Mouse (Mus musculus): ENCODE data around the gene Gpc3. TPM values are rescaled to one million over a fixed set of nuclear protein-coding genes. Genes with fewer than 3 reads are reported as not detected.

The Gpc3 gene
- total RNA-seq (2021): 1 to 10 TPM; 7.1 to 9.3 TPM
- long read RNA-seq, experiment 1, transcript Gpc3-201 (8 exons, 2,216 nt): major isoform, 5 of 6 reads
- long read RNA-seq, experiment 1, partial matches to known transcripts: 0 of 6 reads
- long read RNA-seq, experiment 1, other reads (novel, unspliced or antisense): 1 of 6 reads
- long read RNA-seq, experiment 2, transcript Gpc3-201 (8 exons, 2,216 nt): major isoform, 7 of 7 reads
- long read RNA-seq, experiment 2, partial matches to known transcripts: 0 of 7 reads
- long read RNA-seq, experiment 2, other reads (novel, unspliced or antisense): 0 of 7 reads

DNA sequence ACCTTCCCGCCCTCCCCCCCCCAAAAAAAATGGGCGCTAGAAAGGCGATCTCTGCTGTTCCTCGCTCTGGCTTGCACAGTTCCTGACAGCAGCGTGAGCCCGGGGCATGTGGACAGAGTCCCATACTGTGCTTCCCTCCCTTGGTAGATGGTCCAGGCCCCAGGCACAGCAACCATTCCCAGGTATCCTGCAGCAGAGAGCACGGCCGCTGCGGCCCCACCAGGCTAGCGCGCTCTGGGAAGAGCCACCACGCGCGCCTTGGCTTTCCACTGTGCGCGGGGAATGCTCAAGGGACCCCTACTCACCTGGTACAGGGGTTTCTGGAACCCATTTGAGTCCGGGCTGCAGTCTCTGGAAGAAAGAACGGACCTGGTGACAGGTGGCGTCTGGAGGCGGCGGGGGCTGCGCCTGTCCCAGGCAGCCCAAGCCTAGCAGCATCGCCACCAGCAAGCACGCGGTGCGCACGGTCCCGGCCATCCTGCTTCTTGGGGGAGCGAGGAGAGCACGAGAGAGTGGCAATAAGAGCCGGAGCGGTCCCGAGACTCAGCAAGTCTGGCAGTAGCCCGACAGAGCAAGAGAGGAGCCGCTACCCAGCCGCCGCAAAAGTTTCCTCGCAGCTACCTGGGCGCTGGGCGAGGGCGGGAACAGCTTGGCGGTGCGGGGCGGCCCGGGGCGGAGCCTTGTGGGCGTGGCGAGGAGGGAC lies at the start of gene Gpc3:
Gene Gpc3 (minus strand): TSS at position 623 of the 703 bp plus-strand sequence.
- DNase-seq (ENCODE audit: low spot score in 2 of 2): no peak

DNA sequence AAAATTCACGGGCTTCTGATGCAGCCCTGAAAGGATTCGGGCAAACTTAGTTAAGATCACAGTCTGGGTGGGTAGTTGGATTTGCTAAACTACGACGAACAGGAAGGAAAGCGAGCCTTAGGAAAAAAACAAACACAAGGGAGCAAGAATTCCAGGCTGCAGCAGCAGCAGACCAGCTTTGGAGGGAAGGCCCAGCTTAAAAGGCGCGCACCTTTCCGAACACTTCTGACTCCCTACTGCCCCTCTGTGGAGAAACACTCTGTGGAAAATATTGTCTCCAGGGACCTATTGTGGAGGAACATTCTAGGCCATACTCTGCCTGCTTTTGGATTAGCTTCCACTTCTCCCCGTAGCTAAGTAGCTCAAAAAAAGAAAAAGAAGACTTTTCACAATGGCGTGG lies 38.2 kb upstream of the Gpc3 start:
- DNase-seq (ENCODE audit: low spot score in 2 of 2): peak in 1 of 2 experiments; percentile 14

DNA sequence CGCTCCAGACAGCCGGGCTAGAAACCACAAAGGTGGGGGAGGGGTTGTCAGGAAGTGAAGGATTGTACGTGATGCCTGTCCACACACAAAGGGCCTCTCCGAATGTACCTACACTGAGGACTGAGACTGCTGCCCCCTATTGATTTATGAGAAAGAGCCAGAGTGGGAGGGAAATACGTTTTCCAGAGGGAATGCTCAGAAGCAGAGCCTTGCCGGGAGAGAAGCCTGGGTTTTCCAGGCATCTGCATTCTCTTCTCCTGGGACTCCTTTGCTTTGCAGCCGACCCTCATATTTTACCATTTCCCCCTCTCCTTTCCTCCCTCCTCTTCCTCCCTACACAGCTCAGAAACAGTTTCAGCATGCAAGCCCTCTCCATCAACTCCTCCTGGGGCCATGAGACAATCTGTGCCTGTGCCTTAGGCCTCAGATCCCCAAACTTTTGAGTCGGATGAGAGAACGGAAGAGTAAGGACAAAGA lies 37.8 kb upstream of the Gpc3 start:
- DNase-seq (ENCODE audit: low spot score in 2 of 2): no peak

DNA sequence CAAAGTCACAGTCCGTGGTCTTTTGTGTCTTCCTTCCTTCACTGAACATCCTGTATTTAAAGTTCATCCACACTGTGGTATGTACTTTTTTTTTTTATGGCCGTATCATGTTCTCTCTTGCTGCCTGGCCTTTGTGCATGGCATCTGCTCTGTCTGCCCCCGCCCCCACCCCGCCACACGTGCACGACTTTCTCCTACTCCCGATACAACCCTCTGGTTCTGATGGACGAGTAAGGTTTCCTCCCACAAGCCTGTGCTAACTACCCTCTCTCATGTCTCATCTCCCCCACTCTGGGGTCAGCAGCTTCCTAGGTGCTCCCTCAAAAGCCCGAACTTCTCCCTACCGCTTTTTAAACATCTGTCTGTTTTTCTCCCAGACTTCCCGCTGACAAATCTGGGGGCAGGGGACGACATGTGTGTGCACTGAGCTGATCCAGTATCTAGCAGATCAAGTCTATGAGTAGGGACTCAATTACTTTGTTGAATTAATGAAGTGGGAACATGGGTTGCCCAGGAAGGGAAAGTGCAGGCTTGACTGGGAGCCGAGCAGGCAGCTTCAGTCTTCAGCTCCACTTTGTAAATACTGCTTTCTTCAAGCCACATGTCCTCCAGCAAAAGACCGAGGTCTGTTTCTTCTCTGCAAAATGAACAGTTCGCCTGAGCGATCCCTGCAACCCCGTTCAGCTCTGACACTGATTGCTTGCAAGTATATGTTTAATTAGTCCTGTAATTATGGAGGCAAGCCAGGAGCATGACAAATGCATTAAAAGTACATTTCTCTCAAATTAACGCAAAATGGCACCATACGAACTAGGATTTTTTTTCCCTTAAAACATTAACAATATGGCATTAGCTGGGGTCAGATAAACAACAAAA lies 35.4 kb upstream of the Gpc3 start:
- DNase-seq (ENCODE audit: low spot score in 2 of 2): no peak

DNA sequence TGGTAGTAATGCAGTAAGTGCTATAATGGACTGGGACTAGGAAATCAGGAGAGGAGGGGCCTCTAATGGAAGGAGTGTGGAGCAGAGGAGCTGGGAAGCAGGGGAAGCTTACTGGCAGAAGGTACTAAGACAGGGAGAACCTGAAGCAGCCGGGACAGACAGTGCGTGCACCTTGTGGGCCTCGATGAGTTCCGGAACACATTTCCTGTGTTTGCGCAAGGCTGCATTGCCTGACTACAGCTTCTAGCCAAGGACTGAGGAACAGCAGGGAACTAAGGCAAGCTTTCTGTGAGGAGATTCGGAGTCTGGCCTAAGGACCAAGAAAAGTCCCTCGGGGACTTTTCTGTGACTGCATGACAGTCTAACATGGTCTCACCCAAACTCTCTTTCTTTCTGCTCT lies 30.6 kb upstream of the Gpc3 start:
- DNase-seq (ENCODE audit: low spot score in 2 of 2): no peak

DNA sequence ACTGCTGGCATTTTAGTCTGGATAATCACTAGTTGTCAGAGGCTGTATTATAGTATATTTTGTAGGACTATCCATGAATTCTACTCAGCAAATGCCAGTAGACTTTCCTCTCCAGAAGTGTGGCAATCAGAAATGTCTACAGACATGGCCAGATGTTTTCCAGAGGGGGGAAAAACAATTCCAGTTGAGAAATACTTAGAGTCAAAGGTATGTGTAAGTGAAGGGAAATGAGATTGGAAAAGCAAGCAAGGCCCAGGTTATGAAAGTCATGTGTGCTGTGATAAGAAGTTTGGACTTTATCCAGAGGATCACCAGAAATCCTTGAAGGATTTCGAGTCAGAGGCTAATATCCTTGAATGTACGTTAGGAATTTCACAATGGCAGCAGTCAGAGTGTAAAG lies 29.6 kb upstream of the Gpc3 start:
- no peak for DNase-seq (ENCODE audit: low spot score in 2 of 2)

DNA sequence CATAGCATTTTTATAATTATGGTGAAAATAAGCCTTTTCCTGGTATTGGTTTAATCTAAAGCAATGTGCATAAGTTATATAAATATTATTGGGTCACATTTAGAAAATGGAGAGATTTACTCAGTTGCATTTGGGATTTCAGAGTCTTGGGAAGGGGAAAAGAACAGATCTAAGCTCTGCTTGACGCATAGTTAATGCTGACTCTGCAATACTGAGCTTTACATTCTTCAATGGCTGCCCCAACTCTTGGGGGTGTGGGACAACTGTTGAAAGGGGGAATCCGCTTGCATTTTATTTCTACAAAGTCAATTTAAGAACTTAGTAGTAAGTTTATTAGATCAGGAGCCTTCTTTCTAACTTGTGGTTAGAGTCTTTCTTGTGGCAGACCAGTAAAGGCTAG lies 28.4 kb upstream of the Gpc3 start:
- DNase-seq (ENCODE audit: low spot score in 2 of 2): no peak

DNA sequence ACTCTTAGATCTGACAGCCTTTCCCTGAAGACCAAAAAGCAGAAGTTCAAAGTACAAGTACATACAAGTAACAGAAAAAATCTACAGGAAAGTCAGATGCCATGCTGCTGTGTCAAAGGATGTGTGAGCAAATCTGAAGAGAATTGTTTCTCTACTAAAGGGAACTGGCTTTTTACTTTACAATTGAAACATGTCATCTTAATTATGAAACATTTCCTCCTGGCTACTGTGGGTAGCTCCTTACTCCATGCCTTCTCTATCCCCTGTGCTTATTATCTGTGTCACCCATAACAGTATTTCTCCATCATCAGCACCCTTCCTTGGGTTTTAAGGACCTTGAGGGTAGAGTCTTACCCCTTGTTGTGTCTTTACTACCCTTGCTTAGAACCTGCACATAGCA lies 23.7 kb upstream of the Gpc3 start:
- no peak for DNase-seq (ENCODE audit: low spot score in 2 of 2)

DNA sequence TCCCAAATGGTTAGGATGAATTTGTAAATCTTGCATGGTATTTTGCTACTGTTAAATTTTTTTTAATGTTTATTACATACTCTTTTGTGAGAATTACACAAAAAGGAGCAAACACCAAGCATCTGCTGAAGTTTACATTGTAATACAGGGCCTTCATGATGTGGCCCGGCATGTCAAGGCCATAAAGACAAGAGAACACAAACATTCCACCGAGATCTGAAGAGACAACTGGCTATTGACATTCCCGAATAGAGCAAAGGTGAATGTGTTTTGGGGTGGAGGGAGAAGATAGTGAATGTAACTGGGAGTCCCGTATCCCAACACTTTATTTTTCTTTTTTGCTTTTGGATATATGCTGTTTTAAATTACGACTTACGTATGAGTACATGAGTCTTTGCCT lies 20.2 kb upstream of the Gpc3 start:
- DNase-seq (ENCODE audit: low spot score in 2 of 2): no peak

DNA sequence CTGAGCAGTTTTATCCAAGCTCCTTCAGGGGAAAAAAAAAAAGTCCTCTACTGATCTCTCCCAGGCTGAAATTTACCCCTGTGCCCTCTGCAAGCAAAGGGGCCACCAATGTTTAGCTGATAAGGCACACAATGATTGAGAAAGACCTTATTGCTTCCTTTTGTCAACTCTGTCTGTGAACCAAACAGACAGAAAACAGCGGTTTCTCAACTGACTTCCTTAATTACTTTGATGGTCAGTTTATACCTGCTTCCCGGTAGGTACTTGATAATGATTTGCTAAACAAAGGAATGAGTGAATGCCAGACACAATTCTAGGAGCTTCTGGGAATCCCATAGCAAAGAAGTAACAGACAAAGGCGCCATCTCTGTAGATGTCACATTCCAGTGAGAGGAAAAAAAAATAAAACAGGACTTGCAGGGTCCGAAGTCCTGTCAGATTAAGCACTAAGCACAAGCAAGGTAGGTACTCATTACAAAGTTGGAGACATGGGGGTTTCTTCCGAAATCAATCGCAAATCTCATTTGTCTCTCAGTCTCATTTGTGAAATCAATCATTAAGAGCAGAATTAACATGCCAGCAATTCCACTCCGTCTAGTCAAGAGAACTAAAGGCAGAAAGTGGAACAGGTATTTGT lies 19.1 kb upstream of the Gpc3 start:
- DNase-seq (ENCODE audit: low spot score in 2 of 2): no peak

DNA sequence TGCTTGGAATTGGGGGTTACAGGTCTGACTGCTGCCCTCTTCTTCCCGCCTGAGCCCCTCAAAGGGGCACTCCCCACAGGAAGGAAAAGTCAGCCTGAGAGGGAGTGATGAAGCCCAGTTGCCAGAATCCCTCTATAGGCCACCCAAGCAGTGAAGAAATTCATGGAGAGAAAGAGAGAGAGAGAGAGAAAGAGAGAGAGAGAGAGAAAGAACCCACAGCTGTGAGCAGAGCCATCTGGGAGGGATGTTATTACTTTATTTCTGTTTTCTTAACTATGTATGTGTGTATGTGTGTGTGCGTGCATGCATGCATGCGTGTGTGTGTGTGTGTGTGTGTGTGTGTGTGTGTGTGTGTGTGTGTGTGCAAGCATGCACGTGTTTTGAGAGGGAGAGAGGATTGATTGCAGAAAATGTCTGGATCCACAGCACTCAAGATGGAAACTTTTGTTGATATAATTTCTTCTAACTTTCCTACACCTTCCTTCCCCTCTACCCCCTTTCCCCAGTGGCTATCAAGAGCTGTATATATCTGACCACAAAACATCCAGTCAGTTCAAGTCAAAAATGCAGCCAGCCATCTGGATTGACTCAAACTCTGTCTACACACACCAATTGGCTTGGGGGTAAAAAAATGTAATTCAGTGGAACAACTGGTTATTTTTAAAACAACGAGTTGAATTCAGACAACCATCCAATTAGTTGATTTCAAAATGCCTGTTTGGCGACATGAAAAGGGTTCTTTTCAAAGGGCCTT lies 13.4 kb upstream of the Gpc3 start:
- no peak for DNase-seq (ENCODE audit: low spot score in 2 of 2)

DNA sequence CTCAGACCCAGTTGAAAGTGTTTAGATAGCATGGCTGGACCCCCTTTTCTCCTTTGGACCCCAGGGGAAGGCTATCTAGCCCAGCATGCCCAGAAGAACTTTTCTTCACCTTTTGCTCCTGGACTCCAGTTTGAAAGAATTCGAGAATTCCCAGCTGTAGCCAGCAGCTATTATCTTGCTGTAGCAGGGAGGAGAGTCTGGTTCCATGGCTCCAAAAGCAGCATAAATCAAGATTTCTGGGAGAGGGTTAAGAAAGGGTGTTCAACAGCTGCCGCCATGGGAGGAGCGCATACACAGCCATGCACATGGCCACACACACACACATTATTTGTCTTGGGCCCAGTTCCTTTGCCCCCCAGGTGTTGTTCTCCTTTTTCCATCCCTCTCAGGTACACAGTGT lies 4.1 kb upstream of the Gpc3 start:
- DNase-seq (ENCODE audit: low spot score in 2 of 2): no peak

DNA sequence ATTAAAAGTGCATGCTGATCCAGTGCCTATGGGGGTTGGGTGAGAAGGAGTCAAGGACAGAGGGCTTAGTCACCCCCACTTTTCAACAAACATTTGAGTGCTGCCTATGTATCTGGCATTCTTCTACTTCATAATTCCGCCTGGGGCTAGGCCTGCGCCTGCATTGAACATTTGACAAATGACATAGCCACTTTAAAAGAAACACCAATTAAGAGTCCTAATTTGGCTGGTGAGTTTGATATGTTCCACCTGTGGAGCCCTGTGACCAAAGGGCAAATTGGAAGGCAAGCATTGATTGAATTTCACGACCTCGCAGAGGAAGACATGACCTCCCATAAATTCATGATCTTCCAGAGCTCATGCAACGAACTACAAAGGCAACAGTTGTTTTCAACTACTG lies 2.4 kb upstream of the Gpc3 start:
- DNase-seq (ENCODE audit: low spot score in 2 of 2): no peak

DNA sequence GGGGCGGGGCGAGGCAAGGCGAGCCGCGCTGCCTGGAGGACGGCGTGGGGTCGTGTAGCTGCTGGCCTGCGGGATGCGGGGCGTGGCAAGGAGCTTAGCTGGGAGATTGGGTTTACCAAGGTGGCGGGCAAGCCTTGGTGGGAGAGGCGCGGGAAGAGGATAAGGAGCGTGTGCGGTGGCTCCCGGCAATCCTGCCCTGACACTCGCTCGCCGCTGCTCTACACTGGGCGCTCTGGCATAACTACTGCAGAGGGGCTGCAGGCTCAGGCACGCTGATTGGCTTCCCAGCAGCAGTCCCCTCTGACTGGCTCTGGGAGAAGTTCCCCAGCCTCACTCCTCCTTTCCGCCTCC lies 256 bp upstream of the Gpc3 start:
- peak; percentile 6 to 14 for DNase-seq (ENCODE audit: low spot score in 2 of 2)

DNA sequence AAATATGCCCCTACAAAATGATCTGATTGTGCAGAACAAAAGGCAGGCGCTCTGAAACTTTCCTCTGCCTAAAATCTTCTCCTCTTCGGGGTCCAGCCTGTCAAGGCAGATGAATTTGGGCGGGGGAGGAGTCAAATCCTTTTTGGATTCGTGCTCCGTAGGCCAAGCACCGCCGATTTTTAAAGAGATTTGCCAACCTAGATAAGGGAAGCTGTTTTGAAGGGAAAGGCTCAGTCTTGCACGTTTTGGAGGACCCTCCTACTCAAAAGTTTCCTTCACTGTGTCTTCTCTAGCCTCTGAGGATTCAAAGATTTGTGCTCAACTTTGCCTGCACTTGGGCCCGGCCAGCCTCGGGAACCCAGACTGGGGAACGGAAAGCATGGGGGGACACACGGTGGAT lies 944 bp downstream of the Gpc3 start:
- no peak for DNase-seq (ENCODE audit: low spot score in 2 of 2)

DNA sequence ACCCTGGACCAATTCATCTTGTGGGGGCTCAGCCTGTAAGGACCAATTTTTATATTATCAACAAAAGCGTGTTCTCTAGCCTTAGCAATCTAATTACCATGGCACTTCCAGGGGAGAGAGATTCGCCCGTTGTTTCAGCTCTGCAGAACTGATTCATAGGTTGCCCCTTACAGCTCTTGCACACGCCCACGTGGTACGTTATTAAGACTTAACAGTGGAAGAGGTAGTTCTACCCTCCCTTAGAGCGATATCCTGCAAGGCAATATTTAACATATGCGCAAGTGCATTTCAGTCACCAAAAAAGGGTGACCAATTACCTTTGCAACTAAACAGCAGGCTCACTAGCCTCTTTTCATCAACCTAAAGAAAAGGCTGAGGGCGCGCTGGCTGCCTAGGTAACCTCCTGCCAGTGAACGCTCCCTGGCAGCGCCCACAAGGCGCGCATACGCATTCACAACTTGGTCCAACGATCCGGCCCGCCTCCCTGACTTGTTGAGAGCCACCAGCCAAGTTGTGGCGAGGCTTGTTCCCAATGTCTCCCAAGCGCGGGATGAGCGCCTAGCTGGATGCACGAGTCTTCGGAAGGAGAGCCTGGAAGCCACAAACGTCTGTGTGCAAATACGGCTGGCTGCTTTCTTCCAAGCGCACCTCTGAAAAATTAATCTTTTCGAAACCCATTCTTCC lies 1.6 kb downstream of the Gpc3 start:
- DNase-seq (ENCODE audit: low spot score in 2 of 2): no peak

DNA sequence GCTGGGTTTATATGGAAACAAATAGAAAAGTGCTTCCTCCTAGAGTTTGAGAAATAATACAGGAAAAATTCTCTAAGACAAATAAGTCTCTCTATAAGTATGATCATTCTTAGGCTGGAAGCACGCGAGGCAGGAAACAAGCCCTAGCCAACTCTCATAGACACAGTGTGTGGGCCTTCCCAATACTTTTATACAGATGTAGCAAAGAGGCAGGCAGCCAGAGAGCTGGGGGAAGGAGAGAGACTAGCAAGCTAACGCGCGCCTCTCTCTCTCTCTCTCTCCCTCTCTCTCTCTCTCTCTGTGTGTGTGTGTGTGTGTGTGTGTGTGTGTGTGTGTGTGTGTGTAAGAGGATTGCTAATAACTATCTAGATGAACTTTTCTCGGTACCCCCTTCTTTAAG lies 2.2 kb downstream of the Gpc3 start:
- DNase-seq (ENCODE audit: low spot score in 2 of 2): no peak

DNA sequence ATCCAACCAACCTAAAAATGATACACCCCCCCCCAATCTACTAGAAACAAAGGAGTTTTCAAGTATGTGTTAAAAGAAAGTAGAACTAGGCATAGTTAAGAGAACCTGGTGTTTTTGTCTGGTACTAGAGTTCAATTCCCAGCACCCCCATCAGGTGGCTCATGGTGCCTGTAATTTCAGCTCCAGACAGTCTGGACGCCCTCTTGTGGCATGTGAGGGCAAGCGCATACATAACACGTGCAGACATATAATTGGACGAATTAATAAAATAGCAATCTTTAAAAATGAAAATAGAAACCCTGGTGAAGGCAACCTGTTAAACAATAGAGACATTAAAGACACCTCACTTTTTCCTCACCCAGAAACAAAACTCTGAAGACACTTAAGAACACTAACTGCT lies 10.6 kb downstream of the Gpc3 start:
- no peak for DNase-seq (ENCODE audit: low spot score in 2 of 2)

DNA sequence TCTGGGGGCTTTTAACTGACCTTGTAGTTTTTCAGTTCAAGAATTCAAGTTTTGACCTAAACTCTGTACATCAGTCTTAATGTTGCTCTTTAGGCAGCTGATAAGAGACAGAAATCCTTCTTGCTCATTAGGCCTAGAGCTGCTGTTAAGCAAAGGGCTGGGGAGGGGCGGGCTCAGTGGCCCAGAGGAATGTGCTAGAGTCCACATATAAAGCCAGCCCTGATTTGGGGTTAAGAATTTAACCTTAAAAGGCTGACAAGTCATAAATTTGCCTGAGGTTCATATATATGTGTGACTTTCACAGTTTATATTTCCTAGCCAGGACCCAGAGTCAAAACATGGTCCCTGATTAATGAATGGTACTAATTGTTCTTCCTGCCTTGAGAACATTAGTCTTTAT lies 14.5 kb downstream of the Gpc3 start:
- DNase-seq (ENCODE audit: low spot score in 2 of 2): no peak

DNA sequence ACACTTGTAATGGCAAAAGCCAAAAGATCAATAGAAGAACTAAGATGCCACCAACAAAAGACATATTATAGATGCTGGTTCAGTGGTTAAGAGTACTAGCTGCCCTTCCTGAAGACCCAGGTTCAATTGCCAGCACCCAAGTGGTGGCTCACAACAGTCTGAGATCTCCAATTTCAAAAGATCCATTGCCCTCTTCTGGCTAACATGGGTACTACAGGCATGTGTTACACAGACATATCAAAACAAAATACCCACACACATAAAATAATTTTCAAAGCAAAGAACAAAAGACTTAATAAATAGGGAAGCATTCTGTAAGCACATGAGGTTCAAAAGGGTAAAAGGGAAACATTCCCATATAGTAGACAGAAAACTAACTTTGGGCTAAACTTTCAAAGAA lies 26.1 kb downstream of the Gpc3 start:
- no peak for DNase-seq (ENCODE audit: low spot score in 2 of 2)
